Mouse (Mus musculus) Muller cell, postnatal 12 days (primary cell): ENCODE data around the gene Sppl3.

Experiments
- DNase-seq: peaks from one replicate; pipeline ENCODE4 v3.0.0-alpha.2; 2015; ENCODE audit errors: inconsistent ontology term

Sppl3 gene

DNA sequence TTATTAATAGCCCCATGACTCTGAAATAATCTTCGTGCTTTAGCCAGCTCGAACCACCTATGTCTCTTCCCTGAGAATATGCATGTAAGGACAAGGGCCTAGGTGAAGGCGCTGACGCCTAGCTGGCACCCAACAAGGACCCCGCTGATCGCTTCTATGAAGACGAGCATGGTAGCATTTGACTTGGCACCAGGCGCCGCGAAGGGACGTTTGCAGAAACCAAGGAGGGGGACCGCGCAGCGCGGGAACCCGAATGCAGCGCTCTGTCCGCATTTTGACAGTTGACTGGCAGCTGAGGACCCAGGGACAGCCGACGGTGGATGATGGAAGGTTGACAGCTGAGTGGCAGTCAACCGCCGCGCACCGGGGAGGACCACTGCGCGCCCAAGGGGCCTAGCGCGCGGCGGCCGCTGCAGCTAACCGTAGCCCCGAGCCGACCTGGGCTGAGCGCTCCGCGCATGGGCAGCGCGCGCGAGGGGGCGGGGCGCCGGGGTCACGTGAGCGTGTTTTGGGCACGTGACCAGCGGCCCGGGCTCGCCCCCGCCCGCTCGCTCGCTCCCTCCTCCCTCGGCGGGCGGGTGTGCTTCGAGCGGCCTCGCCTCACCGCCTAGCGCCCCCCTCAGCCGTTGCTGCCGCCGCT is at the start of gene Sppl3:
Gene Sppl3, plus strand, starts transcription at position 561 of the 640 bp plus-strand sequence.
- peak; percentile 95 for DNase-seq

DNA sequence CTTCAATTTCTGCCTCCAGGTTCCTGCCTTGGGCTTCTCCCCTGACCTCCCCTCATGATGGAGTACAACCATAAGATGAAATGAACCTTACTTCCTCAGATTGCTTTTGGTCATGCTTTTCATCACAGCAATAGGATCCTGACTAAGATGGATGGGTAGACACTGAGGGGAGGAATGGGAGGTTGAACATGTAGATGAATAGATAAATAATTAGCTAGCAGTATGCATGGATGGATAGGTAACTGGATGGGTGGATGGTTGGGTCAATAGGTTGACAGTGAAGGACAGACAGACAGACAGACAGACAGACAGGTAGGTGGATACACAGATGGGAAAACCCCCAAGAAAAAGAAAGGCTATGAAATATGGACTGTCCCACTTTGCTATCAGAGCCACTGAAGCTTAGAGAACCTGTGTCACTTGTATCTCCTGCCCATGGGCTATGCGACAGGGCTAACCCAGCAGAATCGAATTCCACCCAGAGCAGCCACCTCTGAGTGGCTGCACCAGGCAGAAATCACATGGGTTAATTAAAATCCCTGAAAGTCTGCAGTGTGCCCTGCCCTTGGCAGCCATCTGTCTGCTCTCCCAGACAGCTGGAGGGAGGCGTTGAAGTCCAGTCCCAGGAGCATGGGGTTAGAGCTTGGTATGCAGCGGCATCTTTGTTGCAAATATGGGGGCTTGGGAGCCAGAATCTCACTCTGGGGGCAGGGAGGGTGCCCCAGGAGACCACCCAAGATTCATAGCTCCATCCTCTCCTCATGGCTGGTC is 49.2 kb upstream of the Sppl3 start:
- DNase-seq = no peak

GRCm38 (mm10) chr5:114964315-114964966 is 46.5 kb upstream of the Sppl3 start:
- no peak for DNase-seq

DNA sequence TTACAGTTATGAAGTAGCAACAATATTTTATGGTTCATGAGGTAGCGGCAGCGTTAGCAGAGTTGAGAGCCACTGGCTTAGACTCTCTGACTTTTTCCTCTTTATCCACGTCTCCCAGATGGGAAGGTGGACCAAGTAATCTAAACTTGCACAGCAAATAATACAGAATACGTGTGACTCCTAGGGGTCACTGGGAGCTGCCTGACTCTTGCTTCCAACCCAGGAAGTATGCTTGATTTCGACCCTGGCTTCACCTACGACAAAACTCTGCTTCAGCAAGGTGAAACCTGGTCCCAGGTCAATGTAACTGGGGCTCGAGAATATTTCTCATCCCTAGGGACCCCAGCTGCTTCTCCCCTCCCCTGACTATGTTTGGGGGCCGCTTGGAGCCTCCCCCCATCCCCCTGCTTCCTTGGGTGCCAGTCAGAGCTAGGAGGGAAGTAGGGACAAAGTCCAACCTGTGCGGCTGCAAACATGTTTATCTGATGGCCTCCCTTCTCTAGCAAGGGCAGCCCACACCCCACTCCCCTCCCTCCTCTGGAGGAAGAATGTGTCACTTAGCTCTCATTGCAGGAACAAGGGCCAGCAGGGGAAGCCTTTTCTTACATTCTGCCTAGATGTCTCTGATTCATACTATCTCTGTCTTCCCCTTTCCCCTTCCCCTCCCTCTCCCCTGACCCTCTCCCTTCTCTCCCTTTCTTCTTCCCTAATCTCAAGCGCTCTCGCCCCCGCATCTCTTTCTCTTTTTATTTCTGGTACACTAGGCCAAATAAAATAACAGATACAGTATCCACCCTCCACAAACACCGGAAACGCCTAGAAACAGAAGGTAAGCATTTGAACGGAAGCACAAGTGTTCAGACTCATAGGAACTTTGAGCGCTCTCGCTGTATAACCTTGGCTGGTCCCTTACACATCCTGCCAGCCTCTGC is 45.7 kb upstream of the Sppl3 start:
- no peak for DNase-seq

DNA sequence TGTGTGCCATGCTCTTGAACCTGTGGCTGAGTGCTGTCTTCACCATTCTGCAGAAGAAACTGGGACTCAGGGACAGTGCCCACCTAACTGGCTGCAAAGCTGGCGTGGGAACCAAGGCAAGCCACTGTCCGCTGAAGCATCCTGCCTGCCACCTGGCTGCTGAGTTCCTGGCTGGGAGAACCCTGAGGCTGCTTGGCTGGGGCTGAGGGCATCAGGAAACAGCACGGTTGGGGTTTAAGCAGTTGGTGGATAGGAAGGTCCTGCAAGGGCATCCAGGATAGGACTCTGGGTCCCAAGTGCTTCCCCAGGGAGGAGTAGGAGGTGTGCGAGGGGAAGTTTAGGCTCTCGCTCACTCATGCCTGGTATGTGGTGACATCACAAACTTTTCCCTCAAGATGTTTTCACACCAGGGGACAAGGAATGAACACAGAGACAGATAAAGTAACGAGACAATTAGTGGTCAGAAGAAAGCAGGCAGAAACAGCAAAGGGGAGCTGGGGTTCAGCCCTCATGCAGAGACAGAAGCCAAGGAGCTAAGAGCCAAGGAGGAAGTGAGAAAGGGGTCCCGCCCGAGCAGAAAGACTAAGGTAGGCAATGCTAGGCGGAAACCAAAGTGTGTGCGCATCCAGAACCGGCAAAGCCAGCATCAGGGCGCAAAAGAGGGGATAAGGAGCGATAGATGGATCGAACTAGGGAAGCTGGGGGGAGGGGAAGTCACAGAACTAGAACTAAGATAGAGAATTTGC is 43.2 kb upstream of the Sppl3 start:
- peak; percentile 21 for DNase-seq

GRCm38 (mm10) chr5:114968651-114969050 is 42.3 kb upstream of the Sppl3 start:
- DNase-seq = no peak

DNA sequence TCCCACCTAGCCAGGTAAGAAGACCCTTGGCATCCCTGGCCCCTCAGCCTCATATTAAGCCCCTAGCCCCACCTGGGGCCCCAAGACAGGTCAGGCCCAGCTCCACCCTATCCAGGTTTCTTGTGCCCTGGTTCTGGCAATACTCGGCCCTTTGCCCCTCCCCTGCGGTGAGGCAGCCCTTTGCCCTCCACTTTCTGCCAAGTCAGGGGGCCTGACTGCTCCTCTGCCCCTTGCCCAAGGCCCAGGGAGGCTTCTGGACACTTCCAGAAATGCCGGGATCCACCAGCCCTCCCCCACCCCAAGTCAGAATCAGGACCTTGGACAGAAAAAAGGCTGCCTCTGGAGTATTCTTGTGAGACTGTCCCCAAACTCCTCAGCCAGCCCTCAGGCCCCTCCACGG is 41.9 kb upstream of the Sppl3 start:
- no peak for DNase-seq

- no peak for DNase-seq
Measured at GRCm38 (mm10) chr5:114969609-114970215, 41.2 kb upstream of the Sppl3 start.

GRCm38 (mm10) chr5:114970824-114971227 is 40.1 kb upstream of the Sppl3 start, which contains the start of gene Hnf1a:
Gene Hnf1a, minus strand, starts transcription at chr5:114971094.
- DNase-seq = no peak

DNA sequence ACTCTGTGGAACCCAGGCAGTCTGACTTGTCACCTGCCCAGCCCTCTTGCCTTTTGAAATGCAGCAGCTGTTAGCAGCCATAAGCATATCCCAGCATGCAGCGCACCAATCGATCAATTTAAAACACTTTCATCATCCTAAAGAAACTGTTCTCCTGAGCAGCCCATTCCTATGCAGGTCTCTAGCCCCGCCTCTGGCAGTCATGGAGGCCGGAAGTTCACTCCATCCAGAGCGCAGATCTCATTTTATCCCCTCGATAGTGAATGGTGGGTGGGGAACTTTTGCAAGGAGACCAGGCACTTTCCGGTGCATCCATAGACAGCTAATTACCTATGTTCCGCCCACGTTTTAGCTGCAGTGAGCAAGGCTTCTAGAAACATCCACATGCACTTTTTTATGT is 38.7 kb upstream of the Sppl3 start:
- no peak for DNase-seq

DNA sequence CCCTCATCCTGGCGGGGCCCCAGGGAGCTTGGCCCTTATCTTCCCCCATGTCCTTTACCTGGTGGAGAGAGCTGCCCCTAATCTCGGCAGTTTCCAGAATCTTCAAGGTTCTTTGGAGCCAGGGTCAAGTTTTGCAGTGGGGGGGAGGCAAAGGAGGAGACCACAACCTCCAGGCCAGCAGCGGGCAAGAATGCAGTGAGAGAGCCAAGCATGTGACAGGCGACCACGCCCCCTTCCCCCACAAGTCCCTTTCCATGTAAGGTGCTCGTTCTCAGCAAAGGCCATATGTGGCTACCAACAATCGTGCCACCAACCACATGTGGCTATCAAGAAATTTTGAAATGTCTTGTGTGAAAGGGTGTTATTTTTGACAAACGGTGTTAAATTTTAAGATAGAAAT is 37.8 kb upstream of the Sppl3 start:
- DNase-seq = no peak

DNA sequence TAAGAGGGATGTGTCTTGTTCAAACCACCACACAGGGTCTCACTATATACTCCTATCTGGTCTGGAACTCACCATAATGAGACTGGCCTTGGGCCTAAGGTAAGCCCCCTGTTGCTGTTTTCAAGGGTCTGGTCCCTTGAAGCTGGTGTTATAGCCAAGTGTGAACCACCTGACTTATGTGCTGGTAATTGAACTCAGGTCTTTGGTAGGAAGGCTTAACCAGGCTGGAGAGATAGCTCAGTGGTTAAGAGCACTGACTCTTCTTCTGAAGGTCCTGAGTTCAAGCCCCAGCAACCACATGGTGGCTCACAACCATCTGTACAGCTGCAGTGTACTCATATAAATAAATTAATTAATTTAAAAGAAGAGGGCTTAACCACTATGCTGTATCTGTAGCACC is 34.0 kb upstream of the Sppl3 start:
- no peak for DNase-seq

DNA sequence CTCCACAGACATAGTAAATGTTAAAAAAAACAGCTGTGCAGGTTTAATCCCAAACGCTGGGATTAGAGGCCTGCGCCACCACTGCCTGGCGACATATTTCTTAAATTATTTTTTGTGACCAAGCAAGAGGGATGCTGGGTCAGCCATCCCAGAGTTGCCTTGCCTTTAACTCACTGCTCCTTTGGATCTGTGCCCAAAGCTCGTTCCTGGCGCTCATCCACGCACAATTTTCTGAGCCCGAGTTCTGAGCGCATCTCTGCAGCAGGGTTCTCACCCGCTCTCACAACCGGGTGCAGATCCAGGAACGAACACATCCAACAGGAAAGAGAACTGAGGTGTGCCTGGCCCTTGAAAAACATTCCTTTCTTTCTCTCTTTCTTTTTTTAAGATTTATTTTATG is 32.5 kb upstream of the Sppl3 start:
- no peak for DNase-seq

DNA sequence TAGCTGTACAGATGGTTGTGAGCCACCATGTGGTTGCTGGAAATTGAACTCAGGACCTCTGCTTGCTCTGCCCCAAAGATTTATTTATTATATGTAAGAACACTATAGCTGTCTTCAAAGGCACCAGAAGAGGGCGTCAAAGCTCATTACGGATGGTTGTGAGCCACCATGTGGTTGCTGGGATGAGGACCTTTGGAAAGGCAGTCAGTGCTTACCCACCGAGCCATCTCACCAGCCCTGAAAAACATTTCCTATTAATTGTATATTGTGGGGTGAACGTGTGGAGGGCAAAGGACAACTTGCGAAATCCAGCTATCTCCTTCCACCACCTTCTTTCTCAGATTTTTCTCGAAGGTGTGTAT is 32.1 kb upstream of the Sppl3 start:
- DNase-seq = no peak

- DNase-seq = peak; percentile 87
Measured at GRCm38 (mm10) chr5:114979250-114980121, 31.5 kb upstream of the Sppl3 start.

DNA sequence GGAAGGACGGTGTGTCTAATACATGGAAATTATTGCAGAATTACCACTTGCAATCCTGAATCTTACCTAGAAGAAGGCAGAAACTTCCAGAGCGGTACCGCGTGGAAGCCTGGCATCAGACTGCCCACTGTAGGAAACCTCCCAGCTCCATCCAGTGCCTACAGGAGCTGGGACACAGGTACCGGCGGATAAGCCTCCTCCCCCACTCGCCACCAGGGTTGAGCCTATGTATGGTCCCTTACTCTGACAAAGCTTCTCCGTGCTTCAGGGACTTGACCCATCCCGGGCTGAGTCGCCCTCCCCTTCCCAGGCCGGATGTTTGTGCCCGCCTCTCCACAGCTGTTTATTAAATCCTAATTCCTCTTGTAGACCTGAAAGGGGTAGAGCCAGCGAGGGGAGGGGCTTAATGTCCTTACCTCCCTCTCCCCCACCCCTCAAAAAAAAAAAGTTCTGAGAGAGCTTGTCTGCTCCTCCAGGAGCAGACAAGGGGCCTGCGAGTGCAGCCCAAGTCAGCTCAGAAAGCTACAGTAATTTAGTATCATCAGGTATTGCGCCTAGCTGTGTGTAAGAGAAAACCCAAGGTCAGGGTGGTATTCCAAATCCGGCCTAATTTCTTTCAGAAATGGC is 30.7 kb upstream of the Sppl3 start:
- DNase-seq = no peak

- DNase-seq = no peak
Measured at GRCm38 (mm10) chr5:114982001-114982400, 28.9 kb upstream of the Sppl3 start.

GRCm38 (mm10) chr5:114985074-114985473 is 25.9 kb upstream of the Sppl3 start:
- DNase-seq = no peak

DNA sequence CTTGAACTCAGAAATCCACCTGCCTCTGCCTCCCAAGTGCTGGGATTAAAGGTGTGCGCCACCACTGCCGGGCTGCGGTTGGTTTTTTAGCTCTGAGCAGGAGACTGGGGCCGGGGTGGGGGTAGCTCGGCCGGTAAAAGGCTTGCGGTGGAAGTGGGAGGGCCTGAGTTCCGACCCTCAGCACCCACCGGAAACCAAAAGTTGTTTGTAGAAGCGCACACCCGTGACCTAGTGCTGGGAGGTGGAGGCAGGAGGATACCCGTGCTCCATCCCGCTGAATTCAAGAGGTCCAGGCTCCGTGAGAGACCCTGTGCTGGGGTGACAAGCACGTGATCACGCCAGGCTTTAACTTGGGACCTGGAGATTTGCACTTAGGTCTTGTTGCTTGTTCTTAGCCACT is 14.5 kb upstream of the Sppl3 start:
- no peak for DNase-seq
